Mouse (Mus musculus): ENCODE results near the gene Mamdc2. TPM values are rescaled to one million over a fixed set of nuclear protein-coding genes. Genes with fewer than 3 reads are reported as not detected.
A peak's percentile ranks its signal among the peaks of the same experiment; 100 is the strongest.

Mamdc2 gene
- polyA plus RNA-seq, 1 experiment from 2014 or later: 2.6 TPM

- no peaks in the 10 kb centered on the region for H3K27me3 ChIP-seq (replicated peaks; ENCODE audit: control insufficient read depth, insufficient read depth, low read length)
- no peak overlapping the region for H3K4me2 ChIP-seq (ENCODE audit: low read length)
- no peaks in the 10 kb centered on the region for H3K9me3 ChIP-seq (ENCODE audit: control insufficient read depth, low read length)
- no peaks in the 10 kb centered on the region for H3K36me3 ChIP-seq (ENCODE audit: control insufficient read depth, insufficient read depth, low read length)
- H3K27ac ChIP-seq (ENCODE audit: low read depth, low read length): no peak overlapping the region
- ATAC-seq: no peak
- H3K9ac ChIP-seq (ENCODE audit: low read depth, low read length): no peak overlapping the region
- H3K4me3 ChIP-seq (ENCODE audit: low read length): no peak overlapping the region
- WGBS: 74% methylated on average over 9 of the region's 9 CpGs
- no peaks in the 10 kb centered on the region for H3K4me1 ChIP-seq (ENCODE audit: control insufficient read depth, insufficient read depth, low read depth, low read length)
Measured at GRCm38 (mm10) chr19:23353881-23354401, 94.3 kb downstream of the Mamdc2 start.

DNA sequence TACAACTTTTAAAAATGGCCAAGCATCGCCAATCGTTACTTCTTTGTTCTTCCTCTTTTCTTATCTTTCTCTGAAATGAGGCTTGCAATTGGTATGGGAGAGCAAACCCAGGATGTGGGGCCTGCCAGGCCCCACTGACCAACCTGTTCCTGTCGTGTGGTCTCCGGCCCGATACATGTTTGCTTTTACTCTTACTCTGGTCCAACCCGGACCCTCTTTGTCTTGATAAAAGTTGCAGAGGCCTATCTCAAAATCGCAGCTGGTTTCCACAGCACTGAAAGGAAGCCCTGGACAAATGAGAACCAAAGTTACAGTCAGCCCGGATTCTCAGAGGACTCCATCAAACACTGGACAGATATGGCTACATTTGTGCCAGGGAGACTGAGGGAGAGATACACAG is 95.1 kb downstream of the Mamdc2 start:
- H3K4me3 ChIP-seq (ENCODE audit: low read length): no peak overlapping the region
- no peak for ATAC-seq
- WGBS: 79% methylated on average over 8 of the region's 8 CpGs
- no peak overlapping the region for H3K27ac ChIP-seq (ENCODE audit: low read depth, low read length)
- no peak overlapping the region for H3K9ac ChIP-seq (ENCODE audit: low read depth, low read length)
- H3K4me2 ChIP-seq (ENCODE audit: low read length): no peak overlapping the region
- no peaks in the 10 kb centered on the region for H3K27me3 ChIP-seq (replicated peaks; ENCODE audit: control insufficient read depth, insufficient read depth, low read length)
- H3K36me3 ChIP-seq (ENCODE audit: control insufficient read depth, insufficient read depth, low read length): no peaks in the 10 kb centered on the region
- H3K4me1 ChIP-seq (ENCODE audit: control insufficient read depth, insufficient read depth, low read depth, low read length): no peaks in the 10 kb centered on the region
- H3K9me3 ChIP-seq (ENCODE audit: control insufficient read depth, low read length): no peaks in the 10 kb centered on the region

DNA sequence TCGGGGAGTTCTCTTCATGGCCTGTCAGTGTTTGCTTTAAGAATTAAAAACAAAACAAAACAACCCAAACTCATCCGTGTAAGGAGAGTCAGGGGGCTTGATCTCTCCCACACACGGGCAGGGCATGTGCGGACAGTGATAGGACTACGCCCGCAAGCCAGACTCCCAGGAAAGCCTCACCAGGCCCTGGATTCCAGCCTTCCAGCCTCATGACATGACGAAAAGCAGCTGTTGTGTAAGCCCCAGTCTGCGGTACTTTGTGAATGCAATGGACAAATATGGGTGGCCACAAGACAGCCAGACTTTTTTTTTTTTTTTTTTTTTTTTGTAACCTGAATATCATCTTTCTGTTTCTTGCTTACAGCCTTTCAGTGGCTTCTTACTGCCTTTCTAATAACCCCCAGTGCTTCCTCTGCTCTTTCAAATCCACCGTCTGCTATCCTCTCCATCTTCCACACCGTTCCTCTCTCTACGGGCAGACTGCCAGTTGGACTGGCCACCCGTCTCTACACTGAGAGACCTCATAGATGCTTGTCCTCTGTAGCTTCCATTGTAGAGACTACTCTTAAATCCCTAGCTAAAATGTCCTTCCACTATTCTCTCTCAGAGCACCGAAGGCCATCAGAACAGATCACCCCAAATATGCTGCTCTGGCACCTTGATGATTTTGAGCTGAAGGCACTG is 96.3 kb downstream of the Mamdc2 start:
- Histone ChIP-seq H3K27me3 (replicated peaks; ENCODE audit: control insufficient read depth, insufficient read depth, low read length) (no peaks in the 10 kb centered on the region), H3K9me3 (ENCODE audit: control insufficient read depth, low read length) (no peaks in the 10 kb centered on the region), H3K36me3 (ENCODE audit: control insufficient read depth, insufficient read depth, low read length) (no peaks in the 10 kb centered on the region), H3K9ac (ENCODE audit: low read depth, low read length) (no peak overlapping the region), H3K4me2 (ENCODE audit: low read length) (no peak overlapping the region), H3K4me3 (ENCODE audit: low read length) (no peak overlapping the region), H3K27ac (ENCODE audit: low read depth, low read length) (no peak overlapping the region), H3K4me1 (ENCODE audit: control insufficient read depth, insufficient read depth, low read depth, low read length) (no peaks in the 10 kb centered on the region)
- WGBS: 89% methylated on average over 13 of the region's 13 CpGs
- no peak for ATAC-seq

- ATAC-seq: no peak
- Histone ChIP-seq H3K27me3 (replicated peaks; ENCODE audit: control insufficient read depth, insufficient read depth, low read length) (no peaks in the 10 kb centered on the region), H3K36me3 (ENCODE audit: control insufficient read depth, insufficient read depth, low read length) (no peaks in the 10 kb centered on the region), H3K27ac (ENCODE audit: low read depth, low read length) (no peak overlapping the region), H3K4me3 (ENCODE audit: low read length) (no peak overlapping the region), H3K4me1 (ENCODE audit: control insufficient read depth, insufficient read depth, low read depth, low read length) (no peaks in the 10 kb centered on the region), H3K4me2 (ENCODE audit: low read length) (no peak overlapping the region), H3K9ac (ENCODE audit: low read depth, low read length) (no peak overlapping the region), H3K9me3 (ENCODE audit: control insufficient read depth, low read length) (no peaks in the 10 kb centered on the region)
- WGBS: 79% methylated on average over 2 of the region's 2 CpGs
Measured at GRCm38 (mm10) chr19:23349930-23350329, 98.3 kb downstream of the Mamdc2 start.

- Histone ChIP-seq H3K4me3 (ENCODE audit: low read length) (no peak overlapping the region), H3K9ac (ENCODE audit: low read depth, low read length) (no peak overlapping the region), H3K4me2 (ENCODE audit: low read length) (no peak overlapping the region), H3K27ac (ENCODE audit: low read depth, low read length) (no peak overlapping the region), H3K9me3 (ENCODE audit: control insufficient read depth, low read length) (no peaks in the 10 kb centered on the region), H3K36me3 (ENCODE audit: control insufficient read depth, insufficient read depth, low read length) (no peaks in the 10 kb centered on the region), H3K4me1 (ENCODE audit: control insufficient read depth, insufficient read depth, low read depth, low read length) (no peaks in the 10 kb centered on the region), H3K27me3 (replicated peaks; ENCODE audit: control insufficient read depth, insufficient read depth, low read length) (no peaks in the 10 kb centered on the region)
- WGBS: 93% methylated on average over 3 of the region's 3 CpGs
- ATAC-seq: no peak
Measured at GRCm38 (mm10) chr19:23342782-23343181, 105.5 kb downstream of the Mamdc2 start.

GRCm38 (mm10) chr19:23332883-23333282 is 115.4 kb downstream of the Mamdc2 start:
- no peaks in the 10 kb centered on the region for H3K4me1 ChIP-seq (ENCODE audit: control insufficient read depth, insufficient read depth, low read depth, low read length)
- 97% methylated on average over 1 of the region's 1 CpGs for WGBS
- H3K9ac ChIP-seq (ENCODE audit: low read depth, low read length): no peak overlapping the region
- no peak overlapping the region for H3K4me2 ChIP-seq (ENCODE audit: low read length)
- H3K4me3 ChIP-seq (ENCODE audit: low read length): no peak overlapping the region
- no peaks in the 10 kb centered on the region for H3K27me3 ChIP-seq (replicated peaks; ENCODE audit: control insufficient read depth, insufficient read depth, low read length)
- no peaks in the 10 kb centered on the region for H3K9me3 ChIP-seq (ENCODE audit: control insufficient read depth, low read length)
- no peak overlapping the region for H3K27ac ChIP-seq (ENCODE audit: low read depth, low read length)
- no peak for ATAC-seq
- no peaks in the 10 kb centered on the region for H3K36me3 ChIP-seq (ENCODE audit: control insufficient read depth, insufficient read depth, low read length)

- Histone ChIP-seq H3K4me1 (ENCODE audit: control insufficient read depth, insufficient read depth, low read depth, low read length) (no peaks in the 10 kb centered on the region), H3K36me3 (ENCODE audit: control insufficient read depth, insufficient read depth, low read length) (no peaks in the 10 kb centered on the region), H3K4me2 (ENCODE audit: low read length) (no peak overlapping the region), H3K9me3 (ENCODE audit: control insufficient read depth, low read length) (no peaks in the 10 kb centered on the region), H3K9ac (ENCODE audit: low read depth, low read length) (no peak overlapping the region), H3K27me3 (replicated peaks; ENCODE audit: control insufficient read depth, insufficient read depth, low read length) (no peaks in the 10 kb centered on the region), H3K27ac (ENCODE audit: low read depth, low read length) (0 out of 2 replicates have a peak overlapping the region, but pooled peaks have one; percentile 1), H3K4me3 (ENCODE audit: low read length) (no peak overlapping the region)
- WGBS: 35% methylated on average over 6 of the region's 6 CpGs
- ATAC-seq: 0 out of 2 replicates have a peak, but pooled peaks have one; percentile 24
Measured at GRCm38 (mm10) chr19:23330842-23331241, 117.4 kb downstream of the Mamdc2 start.

GRCm38 (mm10) chr19:23329346-23329745 is 118.9 kb downstream of the Mamdc2 start:
- Histone ChIP-seq H3K4me1 (ENCODE audit: control insufficient read depth, insufficient read depth, low read depth, low read length) (no peaks in the 10 kb centered on the region), H3K9me3 (ENCODE audit: control insufficient read depth, low read length) (no peaks in the 10 kb centered on the region), H3K27ac (ENCODE audit: low read depth, low read length) (no peak overlapping the region), H3K9ac (ENCODE audit: low read depth, low read length) (no peak overlapping the region), H3K27me3 (replicated peaks; ENCODE audit: control insufficient read depth, insufficient read depth, low read length) (no peaks in the 10 kb centered on the region), H3K4me2 (ENCODE audit: low read length) (no peak overlapping the region), H3K36me3 (ENCODE audit: control insufficient read depth, insufficient read depth, low read length) (no peaks in the 10 kb centered on the region), H3K4me3 (ENCODE audit: low read length) (no peak overlapping the region)
- 90% methylated on average over 2 of the region's 2 CpGs for WGBS
- no peak for ATAC-seq

DNA sequence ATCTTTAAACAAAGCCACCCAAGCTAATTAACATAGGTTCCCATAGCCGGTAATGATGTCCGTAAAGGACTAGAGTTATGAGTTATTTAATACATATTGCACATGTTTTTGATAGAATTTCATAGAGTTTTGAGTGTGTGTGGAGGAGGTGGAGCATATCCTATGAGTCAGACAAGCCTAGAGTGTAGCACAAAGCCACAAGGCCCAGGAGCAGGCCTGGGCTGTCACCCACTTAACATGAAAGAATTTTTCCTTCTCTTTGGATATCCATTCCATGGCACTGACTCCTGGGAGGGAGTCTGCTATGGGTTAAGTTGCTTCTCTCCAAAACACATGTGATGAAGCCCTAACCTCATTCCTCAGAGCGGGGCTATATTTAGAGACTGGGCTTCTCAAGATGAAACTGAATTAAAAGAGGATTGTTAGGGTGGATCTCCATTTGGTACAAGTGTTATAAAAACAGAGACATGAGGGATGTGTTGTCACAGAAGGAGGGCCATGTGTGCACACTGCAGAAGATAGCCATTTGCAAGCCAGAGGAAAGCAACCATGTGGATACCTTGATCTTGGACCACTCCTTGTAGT is 121.1 kb downstream of the Mamdc2 start:
- Histone ChIP-seq H3K4me2 (ENCODE audit: low read length) (no peak overlapping the region), H3K4me1 (ENCODE audit: control insufficient read depth, insufficient read depth, low read depth, low read length) (no peaks in the 10 kb centered on the region), H3K9ac (ENCODE audit: low read depth, low read length) (no peak overlapping the region), H3K36me3 (ENCODE audit: control insufficient read depth, insufficient read depth, low read length) (no peaks in the 10 kb centered on the region), H3K9me3 (ENCODE audit: control insufficient read depth, low read length) (no peaks in the 10 kb centered on the region), H3K27me3 (replicated peaks; ENCODE audit: control insufficient read depth, insufficient read depth, low read length) (no peaks in the 10 kb centered on the region), H3K4me3 (ENCODE audit: low read length) (no peak overlapping the region), H3K27ac (ENCODE audit: low read depth, low read length) (no peak overlapping the region)
- ATAC-seq: no peak
- 92% methylated on average over 3 of the region's 3 CpGs for WGBS

Data from hindbrain, embryonic 16.5 days (tissue).